Mouse (Mus musculus) small intestine, adult 2 months (tissue): ENCODE data around the gene Srebf1.

ENCODE experiments used
- CTCF ChIP-seq: fragments of 200-500 bp; IDR thresholded peaks from 2 replicates; pipeline ENCODE4 v1.5.1; 2012; ENCODE audit warnings: low read depth, mild to moderate bottlenecking, control low read depth, inconsistent platforms, low read length, moderate library complexity, mixed read lengths; ENCODE audit not compliant: insufficient replicate concordance, insufficient read length; ENCODE audit errors: extremely low read depth
- POLR2A ChIP-seq: fragments of 200-500 bp; IDR thresholded peaks from 2 replicates; pipeline ENCODE4 v1.6.1; 2012; ENCODE audit warnings: low read depth, mild to moderate bottlenecking, control low read depth, inconsistent platforms, low read length, moderate library complexity

DNA sequence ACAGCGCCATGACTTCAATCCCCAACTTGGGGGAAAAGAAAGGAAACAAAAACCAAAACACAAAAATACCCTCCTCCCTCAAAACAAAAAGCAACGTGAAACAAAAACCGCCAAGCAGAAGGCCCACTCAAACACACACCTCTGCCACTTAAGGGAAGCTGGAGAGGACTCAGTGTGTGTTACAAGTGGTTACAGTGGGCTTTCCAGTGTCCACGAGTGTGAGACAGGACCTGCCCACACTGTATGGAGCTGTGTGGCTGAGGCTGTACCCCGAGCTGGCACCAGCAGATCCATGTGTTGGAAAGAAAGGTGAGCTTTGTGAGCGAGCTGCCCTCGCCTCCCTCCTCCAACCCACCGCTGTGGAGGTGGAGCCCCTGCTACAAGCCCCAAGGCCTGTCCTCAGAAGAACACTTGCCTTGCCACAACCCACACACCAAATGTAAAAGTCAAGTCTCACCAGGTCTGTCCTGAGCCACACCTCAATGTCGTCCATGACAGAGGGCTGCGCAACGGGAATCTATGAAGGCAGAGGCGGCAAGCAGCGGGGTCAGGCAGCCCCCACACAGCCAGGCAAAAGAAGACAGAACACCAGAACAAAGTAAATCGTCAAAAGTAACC, 10.2 kb upstream of the Srebf1 start:
- TF ChIP-seq POLR2A, result no peak
- no peak for TF ChIP-seq CTCF
